Mouse (Mus musculus) CD4-positive helper T cell, adult 2 months (primary cell): ENCODE measurements at regions not wholly inside any gene's neighbourhood (a gene's known extent, or its start where the extent isn't known, plus 50 kb on each side); places are given as distances from the start of the nearest gene placed in this dataset.

Experiments used
- DNase-seq: peaks from one replicate; pipeline ENCODE4 v3.0.0-alpha.2; 2012; ENCODE audit warnings: low read depth, missing footprints, low spot score

- no peak for DNase-seq
Measured at GRCm38 (mm10) chr3:50886336-50886735, 337.9 kb upstream of the Noct start.

- DNase-seq = no peak
Measured at GRCm38 (mm10) chr3:50887002-50887401, 337.2 kb upstream of the Noct start.

GRCm38 (mm10) chr3:50888571-50889210 lies 335.6 kb upstream of the Noct start:
- no peak for DNase-seq

GRCm38 (mm10) chr3:50890537-50890936 lies 333.7 kb upstream of the Noct start:
- no peak for DNase-seq

GRCm38 (mm10) chr3:50898179-50898578 lies 326.1 kb upstream of the Noct start:
- DNase-seq = no peak

GRCm38 (mm10) chr3:50899830-50900350 lies 324.4 kb upstream of the Noct start:
- DNase-seq = no peak

- no peak for DNase-seq
Measured at GRCm38 (mm10) chr3:50900566-50900965, 323.7 kb upstream of the Noct start.

GRCm38 (mm10) chr3:50901321-50901720 lies 322.9 kb upstream of the Noct start:
- DNase-seq = no peak

GRCm38 (mm10) chr3:50902933-50903332 lies 321.3 kb upstream of the Noct start:
- no peak for DNase-seq

- DNase-seq = no peak
Measured at GRCm38 (mm10) chr3:50904716-50905116, 319.5 kb upstream of the Noct start.

- no peak for DNase-seq
Measured at GRCm38 (mm10) chr3:50905274-50905992, 318.8 kb upstream of the Noct start.

- DNase-seq = peak; percentile 76
Measured at GRCm38 (mm10) chr3:50905993-50906831, 318.0 kb upstream of the Noct start.

- no peak for DNase-seq
Measured at GRCm38 (mm10) chr3:50912980-50913518, 311.2 kb upstream of the Noct start.

GRCm38 (mm10) chr3:50914866-50915365 lies 309.3 kb upstream of the Noct start:
- no peak for DNase-seq

- DNase-seq = no peak
Measured at GRCm38 (mm10) chr3:50916305-50916854, 307.9 kb upstream of the Noct start.

GRCm38 (mm10) chr3:50922347-50922746 lies 301.9 kb upstream of the Noct start:
- DNase-seq = no peak

GRCm38 (mm10) chr3:50922832-50923231 lies 301.4 kb upstream of the Noct start:
- DNase-seq = no peak

GRCm38 (mm10) chr3:50923327-50923726 lies 300.9 kb upstream of the Noct start:
- DNase-seq = no peak

GRCm38 (mm10) chr3:50927318-50927717 lies 296.9 kb upstream of the Noct start:
- no peak for DNase-seq

GRCm38 (mm10) chr3:50929013-50929412 lies 295.2 kb upstream of the Noct start:
- DNase-seq = no peak

- no peak for DNase-seq
Measured at GRCm38 (mm10) chr3:50932397-50933089, 291.7 kb upstream of the Noct start.
